Comparison of ENCODE assay signal across 8 mouse cellular contexts in genomic region chr9:63135801-63136200, GRCm38 (mm10). TPM values are rescaled to one million over a fixed set of nuclear protein-coding genes. Genes with fewer than 3 reads are reported as not detected.
DNase-seq lines count a peak whose midpoint lies in the region; ATAC-seq lines count a peak whose summit lies in the region.

No protein-coding gene starts in this region.

- peaks cover 6% of the 10 kb centered on the region; the same call in 1 of the 2 replicates for H3K4me1 ChIP-seq in embryonic facial prominence, embryonic 14.5 days (ENCODE audit: control insufficient read depth, insufficient read depth, low read length)
- H3K4me1 ChIP-seq in hindbrain, embryonic 15.5 days (replicated peaks), result peaks cover 59% of the 10 kb centered on the region
- peaks cover 18% of the 10 kb centered on the region for H3K4me1 ChIP-seq in liver, embryonic 13.5 days (replicated peaks)
- peaks cover 44% of the 10 kb centered on the region for H3K4me1 ChIP-seq in neural tube, embryonic 12.5 days

- under 1% methylated on average over 16 of the region's 16 CpGs for WGBS in embryonic facial prominence, embryonic 14.5 days
- under 1% methylated on average over 16 of the region's 16 CpGs for WGBS in hindbrain, embryonic 15.5 days
- under 1% methylated on average over 16 of the region's 16 CpGs for WGBS in liver, embryonic 13.5 days (ENCODE audit: insufficient replicate concordance)
- WGBS in neural tube, embryonic 12.5 days, result under 1% methylated on average over 16 of the region's 16 CpGs

- intact Hi-C loops in left cerebral cortex, postnatal 25 days (cut with DNase I), result loop anchor here (1.0 to 10.0 kb wide), 5 partner anchors 326 to 851 kb away; partner anchors contain the start of genes Aagab, Iqch, Smad3 and Spesp1

- no peak for ATAC-seq in embryonic facial prominence, embryonic 14.5 days (ENCODE audit: low read depth)
- ATAC-seq in hindbrain, embryonic 15.5 days (ENCODE audit: low FRiP score, low read depth), result no peak
- ATAC-seq in liver, embryonic 13.5 days (ENCODE audit: low read depth), result no peak
- ATAC-seq in neural tube, embryonic 12.5 days (ENCODE audit: low FRiP score, low read depth), result no peak
- ATAC-seq in inflammation-experienced regulatory T-cells, adult 6 months, result no peak

- H3K36me3 ChIP-seq in embryonic facial prominence, embryonic 14.5 days (ENCODE audit: control insufficient read depth, insufficient read depth, low read length), result no peaks in the 10 kb centered on the region
- no peaks in the 10 kb centered on the region for H3K36me3 ChIP-seq in hindbrain, embryonic 15.5 days
- no peaks in the 10 kb centered on the region for H3K36me3 ChIP-seq in liver, embryonic 13.5 days
- no peaks in the 10 kb centered on the region for H3K36me3 ChIP-seq in neural tube, embryonic 12.5 days

- H3K4me3 ChIP-seq in embryonic facial prominence, embryonic 14.5 days (ENCODE audit: low read depth, low read length), result peak overlapping the region; percentile 25
- peak overlapping the region; percentile 27 for H3K4me3 ChIP-seq in hindbrain, embryonic 15.5 days
- H3K4me3 ChIP-seq in liver, embryonic 13.5 days (replicated peaks), result no peak overlapping the region; the same call in 1 of the 2 replicates
- H3K4me3 ChIP-seq in neural tube, embryonic 12.5 days, result peak overlapping the region; percentile 26; the same call in 1 of the 2 replicates

- peak overlapping the region; percentile 45 for H3K4me2 ChIP-seq in embryonic facial prominence, embryonic 14.5 days (ENCODE audit: low read depth, low read length)
- peak overlapping the region; percentile 58 for H3K4me2 ChIP-seq in hindbrain, embryonic 15.5 days
- H3K4me2 ChIP-seq in liver, embryonic 13.5 days, result peak overlapping the region; percentile 35
- peak overlapping the region; percentile 56 for H3K4me2 ChIP-seq in neural tube, embryonic 12.5 days (replicated peaks)

- peak overlapping the region; percentile 9; the same call in 1 of the 2 replicates for H3K9ac ChIP-seq in embryonic facial prominence, embryonic 14.5 days (ENCODE audit: low read depth, low read length)
- H3K9ac ChIP-seq in hindbrain, embryonic 15.5 days, result peak overlapping the region; percentile 9; the same call in 1 of the 2 replicates
- no peak overlapping the region for H3K9ac ChIP-seq in liver, embryonic 13.5 days
- peak overlapping the region; percentile 21; the same call in 1 of the 2 replicates for H3K9ac ChIP-seq in neural tube, embryonic 12.5 days

- peaks cover 76% of the 10 kb centered on the region for H3K27me3 ChIP-seq in embryonic facial prominence, embryonic 14.5 days (replicated peaks; ENCODE audit: control insufficient read depth, insufficient read depth, low read length)
- H3K27me3 ChIP-seq in hindbrain, embryonic 15.5 days, result peaks cover 55% of the 10 kb centered on the region
- H3K27me3 ChIP-seq in liver, embryonic 13.5 days, result peaks cover 99% of the 10 kb centered on the region
- H3K27me3 ChIP-seq in neural tube, embryonic 12.5 days (replicated peaks), result peaks cover 71% of the 10 kb centered on the region

- DNase-seq in left cerebral cortex, postnatal 25 days (ENCODE audit: low spot score in 2 of 2), result peak; percentile 61 to 72
- no peak for DNase-seq in left cerebral cortex, adult 8-10 months (ENCODE audit: low spot score in 2 of 2)
- DNase-seq in ZHBTc4 (ENCODE audit: low read depth, low spot score), result peak; percentile 62
- peak; percentile 65 for DNase-seq in embryonic facial prominence, embryonic 14.5 days (ENCODE audit: low spot score)
- no peak for DNase-seq in liver, embryonic 13.5 days

- H3K27ac ChIP-seq in embryonic facial prominence, embryonic 14.5 days (replicated peaks; ENCODE audit: low read depth, low read length), result no peak overlapping the region
- H3K27ac ChIP-seq in hindbrain, embryonic 15.5 days (replicated peaks), result no peak overlapping the region
- H3K27ac ChIP-seq in liver, embryonic 13.5 days, result no peak overlapping the region
- H3K27ac ChIP-seq in neural tube, embryonic 12.5 days, result no peak overlapping the region

- H3K9me3 ChIP-seq in embryonic facial prominence, embryonic 14.5 days (ENCODE audit: control insufficient read depth, low read length), result no peaks in the 10 kb centered on the region
- H3K9me3 ChIP-seq in hindbrain, embryonic 15.5 days, result no peaks in the 10 kb centered on the region
- H3K9me3 ChIP-seq in liver, embryonic 13.5 days (replicated peaks), result no peaks in the 10 kb centered on the region
- H3K9me3 ChIP-seq in neural tube, embryonic 12.5 days, result no peaks in the 10 kb centered on the region

RNA-seq across cellular contexts. Expression of gene Skor1, which starts 13.0 kb away (rescaled TPM):
- under 1 TPM; 0.09 to 0.11 TPM for total RNA-seq in left cerebral cortex, postnatal 25 days (2021)
- total RNA-seq in left cerebral cortex, adult 8-10 months (2022), result under 1 TPM; 0.34 to 0.44 (median 0.37) TPM
- 0.04 TPM in 1 of 2 replicates, not detected in the other for polyA plus RNA-seq in embryonic facial prominence, embryonic 14.5 days (2014; fragmentation: Nextera tagmentation; extraction: Ambion mirVana)
- polyA plus RNA-seq in hindbrain, embryonic 15.5 days (2015; fragmentation: Nextera tagmentation; extraction: Ambion mirVana), result 15.0 and 20.5 TPM in 2 replicates
- polyA plus RNA-seq in liver, embryonic 13.5 days (2015; fragmentation: Nextera tagmentation; extraction: Ambion mirVana), result not detected in 2 replicates
- polyA plus RNA-seq in neural tube, embryonic 12.5 days (2016; fragmentation: Nextera tagmentation; extraction: Ambion mirVana), result 39.1 and 47.0 TPM in 2 replicates
- polyA plus RNA-seq in inflammation-experienced regulatory T-cells, adult 6 months (2017; shearing (Covaris generic)), result not detected

Comparison
In these comparisons a context has a peak if more than half of its experiments do, and no peak if none do; other contexts are left out.
1. DNase-seq: peak in left cerebral cortex, postnatal 25 days (2 of 2), ZHBTc4 (single experiment) and embryonic facial prominence, embryonic 14.5 days (single experiment); none in left cerebral cortex, adult 8-10 months (0 of 2) and liver, embryonic 13.5 days (single experiment).
2. RNA of gene Skor1, which starts 13.0 kb away (polyA plus RNA-seq): 39.1 to 47.0 TPM in neural tube, embryonic 12.5 days and 15.0 to 20.5 TPM in hindbrain, embryonic 15.5 days; 0.04 TPM in embryonic facial prominence, embryonic 14.5 days, not detected in liver, embryonic 13.5 days and not detected in inflammation-experienced regulatory T-cells, adult 6 months; every median in the first group is over 10 times any median in the second.
3. Peak in every context shown above with its lines, with median percentiles within 50 percentile points of each other: H3K4me2 ChIP-seq.